Mouse (Mus musculus): ENCODE data around the gene Serpina1d.
"Not testable (repeated sequence)": the region's sequence is repeated elsewhere in the genome, so short reads cannot be mapped to it uniquely, and the experiment has no call there.

Serpina1d gene

DNA sequence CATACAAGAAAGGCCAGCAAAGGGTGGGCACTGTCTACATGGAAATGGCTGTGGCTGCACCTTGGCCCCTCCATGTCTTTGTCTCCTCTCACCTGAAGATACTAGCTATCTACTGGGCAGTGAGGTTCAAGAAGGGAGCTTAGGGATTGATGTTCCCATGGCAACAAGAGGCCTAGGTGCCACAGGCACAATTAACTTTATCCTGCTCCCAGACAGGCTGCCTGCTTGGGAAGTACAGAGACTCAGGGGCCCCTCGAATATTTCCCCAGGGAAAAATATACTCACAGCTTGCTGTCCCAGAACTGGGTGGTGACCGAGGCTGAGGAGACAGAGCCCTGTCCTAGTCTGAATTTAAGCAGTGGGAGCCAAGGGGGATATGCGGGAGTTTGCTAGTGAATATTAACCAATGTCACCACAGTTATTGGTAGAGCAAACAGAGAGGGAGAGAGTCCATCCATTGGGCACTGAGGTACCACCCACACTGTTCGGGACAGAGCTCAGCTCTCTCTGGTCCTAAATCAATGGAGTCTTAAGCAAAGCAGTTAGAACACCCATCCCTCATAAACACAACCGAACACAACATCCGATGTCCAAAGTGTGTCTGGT lies at the start of gene Serpina1d:
TSS of gene Serpina1d (minus strand) at position 347 of the 606 bp plus-strand sequence.
- not testable (repeated sequence) for DNase-seq (ENCODE audit: low spot score)

DNA sequence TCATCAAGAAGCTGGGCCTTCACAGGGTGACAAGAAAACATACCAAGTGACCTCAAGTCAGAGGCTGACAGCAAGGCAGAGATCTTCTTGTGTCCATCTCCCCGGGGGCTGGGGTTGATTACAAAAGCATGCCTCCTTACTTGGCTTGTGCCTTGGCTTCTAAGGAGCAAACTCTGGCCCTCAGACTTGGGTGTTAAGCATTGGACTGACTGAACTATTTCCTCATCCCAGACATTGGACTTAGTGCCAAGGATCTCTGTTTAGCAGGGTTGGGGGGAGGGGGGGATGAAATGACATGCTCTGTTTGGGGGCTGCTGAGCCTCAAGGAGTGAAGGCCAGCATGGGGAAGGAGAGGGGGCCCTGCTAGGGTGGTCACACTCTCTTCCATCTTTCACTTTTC lies 2.8 kb downstream of the Serpina1d start:
- DNase-seq (ENCODE audit: low spot score), result not testable (repeated sequence)

DNA sequence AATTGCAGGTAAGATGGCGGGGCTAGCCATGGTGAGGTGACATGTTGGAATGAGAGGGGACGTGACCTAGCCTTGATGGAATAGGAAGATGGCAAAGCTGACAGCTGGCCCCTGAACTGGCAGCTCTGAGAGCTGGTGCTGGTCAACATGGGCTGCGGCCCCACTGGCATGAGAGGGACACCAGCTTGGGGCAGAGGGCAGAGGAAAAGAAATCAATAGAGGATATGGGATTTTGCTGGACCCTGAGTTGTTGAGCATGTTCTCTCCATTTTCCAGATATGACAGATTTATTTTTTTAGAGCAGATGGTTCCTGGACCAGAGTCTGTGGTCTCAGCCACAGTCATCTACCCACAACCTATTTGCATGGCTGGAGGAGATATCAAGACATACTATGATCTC lies 10.3 kb downstream of the Serpina1d start:
- not testable (repeated sequence) for DNase-seq (ENCODE audit: low spot score)

DNA sequence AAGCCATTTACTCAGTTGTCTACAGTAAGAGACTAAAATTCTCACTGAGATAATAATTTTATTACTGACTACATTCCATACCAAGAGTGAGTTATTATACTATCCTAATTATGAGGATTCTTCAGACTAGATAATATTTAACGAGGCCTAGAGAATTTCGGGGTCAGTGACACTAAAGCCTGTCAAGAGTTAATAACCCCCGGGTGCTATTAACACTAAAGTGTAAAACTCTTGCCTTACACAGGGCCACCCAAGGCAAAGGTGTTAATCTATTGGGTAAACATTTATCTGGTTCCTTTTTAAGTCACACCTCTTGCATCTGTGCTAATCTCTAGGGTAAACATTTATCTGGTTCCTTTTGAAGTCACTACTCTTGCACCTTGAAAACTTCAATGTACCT lies 13.1 kb downstream of the Serpina1d start:
- DNase-seq (ENCODE audit: low spot score), result not testable (repeated sequence)

DNA sequence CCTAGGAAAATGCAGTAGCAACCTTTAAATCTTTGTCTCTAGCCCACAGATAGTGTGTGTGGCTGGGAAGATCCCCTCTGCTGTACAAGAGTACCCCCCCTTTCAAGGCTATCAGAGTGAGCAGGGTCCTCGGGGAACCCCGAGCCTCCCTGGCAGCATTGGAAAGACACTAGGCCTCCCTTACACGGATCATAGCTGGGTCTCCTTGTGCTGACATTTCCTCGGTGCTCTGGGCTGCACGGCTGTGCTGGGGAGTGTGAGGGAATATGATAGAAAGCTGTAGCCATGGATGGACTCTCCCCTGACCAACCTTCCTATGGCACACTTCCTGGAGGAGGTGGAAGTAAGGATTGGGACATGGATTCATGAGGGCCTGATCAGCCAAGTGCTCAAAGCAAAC lies 27.4 kb downstream of the Serpina1d start:
- not testable (repeated sequence) for DNase-seq (ENCODE audit: low spot score)

DNA sequence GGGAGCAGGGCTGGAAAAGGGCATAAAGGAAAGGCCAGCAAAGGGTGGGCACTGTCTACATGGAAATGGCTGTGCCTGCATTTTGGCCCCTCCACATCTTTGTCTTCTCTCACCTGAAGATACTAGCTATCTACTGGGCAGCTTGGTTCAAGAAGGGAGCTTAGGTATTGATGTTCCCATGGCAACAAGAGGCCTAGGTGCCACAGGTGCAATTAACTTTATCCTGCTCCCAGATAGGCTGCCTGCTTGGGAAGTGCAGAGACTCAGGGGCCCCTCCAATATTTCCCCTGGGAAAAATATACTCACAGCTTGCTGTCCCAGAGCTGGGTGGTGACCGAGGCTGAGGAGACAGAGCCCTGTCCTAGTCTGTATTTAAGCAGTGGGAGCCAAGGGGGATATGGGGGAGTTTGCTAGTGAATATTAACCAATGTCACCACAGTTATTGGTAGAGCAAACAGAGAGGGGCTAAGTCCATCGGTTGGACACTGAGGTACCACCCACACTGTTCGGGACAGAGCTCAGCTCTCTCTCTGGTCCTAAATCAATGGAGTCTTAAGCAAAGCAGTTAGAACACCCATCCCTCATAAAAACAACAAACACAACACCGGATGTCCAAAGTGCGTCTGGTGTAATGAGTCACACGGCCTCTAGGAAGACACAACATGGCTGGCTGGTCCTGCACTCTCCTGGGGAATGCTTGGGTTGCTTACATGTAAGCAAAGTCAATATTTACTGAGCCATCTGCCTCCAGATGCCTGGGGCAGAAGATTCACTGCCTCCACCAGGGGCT lies 35.4 kb downstream of the Serpina1d start:
- not testable (repeated sequence) for DNase-seq (ENCODE audit: low spot score)

DNA sequence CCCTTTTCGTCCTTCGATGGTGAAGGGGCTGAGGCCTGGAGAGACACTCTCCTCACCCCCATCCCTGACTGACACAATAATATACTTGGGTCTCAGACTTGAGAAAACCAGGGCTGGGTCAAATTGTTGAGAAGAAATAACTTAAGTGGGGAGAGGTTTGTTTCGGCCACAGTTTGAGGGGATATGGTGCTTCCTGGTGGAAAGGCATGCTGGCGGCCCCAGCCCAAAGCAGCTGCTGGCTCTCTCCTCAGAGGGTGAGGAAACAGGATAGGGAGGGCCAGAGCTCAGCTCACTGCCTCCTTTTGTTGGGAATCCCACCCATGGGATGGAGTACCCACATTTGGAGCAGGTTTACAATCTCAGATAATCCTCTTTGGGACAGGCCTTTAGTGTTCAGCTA lies 37.8 kb downstream of the Serpina1d start:
- not testable (repeated sequence) for DNase-seq (ENCODE audit: low spot score)

DNA sequence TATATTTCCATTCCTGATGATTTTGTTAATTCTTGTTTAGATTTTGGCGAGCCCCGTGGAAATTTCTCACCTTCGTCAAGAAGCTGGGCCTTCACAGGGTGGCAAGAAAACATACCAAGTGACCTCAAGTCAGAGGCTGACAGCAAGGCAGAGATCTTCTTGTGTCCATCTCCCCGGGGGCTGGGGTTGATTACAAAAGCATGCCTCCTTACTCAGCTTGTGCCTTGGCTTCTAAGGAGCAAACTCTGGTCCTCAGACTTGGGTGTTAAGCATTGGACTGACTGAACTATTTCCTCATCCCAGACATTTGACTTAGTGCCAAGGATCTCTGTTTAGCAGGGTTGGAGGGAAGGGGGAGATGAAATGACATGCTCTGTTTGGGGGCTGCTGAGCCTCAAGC lies 38.3 kb downstream of the Serpina1d start:
- not testable (repeated sequence) for DNase-seq (ENCODE audit: low spot score)

Measured in embryo, embryonic 10 days (tissue).